Mouse (Mus musculus) testis, adult 2 months (tissue): ENCODE data around the gene Gm20390. TPM values are rescaled to one million over a fixed set of nuclear protein-coding genes. Genes with fewer than 3 reads are reported as not detected.
"Not testable (repeated sequence)": the region's sequence is repeated elsewhere in the genome, so short reads cannot be mapped to it uniquely, and the experiment has no call there.

Source experiments
- H3K27ac ChIP-seq: fragments of 200-500 bp; 2 replicates; pipeline ENCODE4 v1.5.1; 2012; ENCODE audit warnings: low read depth, low read length; ENCODE audit not compliant: control insufficient read depth, insufficient read depth
- H3K27me3 ChIP-seq: fragments of 200-500 bp; 2 replicates; pipeline ENCODE4 v1.6.1; 2012; ENCODE audit warnings: mild to moderate bottlenecking, low read length, moderate library complexity; ENCODE audit not compliant: control insufficient read depth, insufficient read depth
- H3K36me3 ChIP-seq: fragments of 200-500 bp; 2 replicates; pipeline ENCODE4 v1.6.1; 2012; ENCODE audit warnings: mild to moderate bottlenecking, low read length; ENCODE audit not compliant: control insufficient read depth, insufficient read depth
- H3K4me1 ChIP-seq: fragments of 200-500 bp; 2 replicates; pipeline ENCODE4 v1.6.1; 2012; ENCODE audit warnings: low read length; ENCODE audit not compliant: control insufficient read depth, insufficient read depth
- H3K4me3 ChIP-seq: fragments of 200-500 bp; 2 replicates; pipeline ENCODE4 v1.5.1; 2012; ENCODE audit warnings: low read depth, mild to moderate bottlenecking, low read length, moderate library complexity, mixed read lengths; ENCODE audit not compliant: control insufficient read depth
- CTCF ChIP-seq: fragments of 200-500 bp; IDR thresholded peaks from 2 replicates; pipeline ENCODE4 v1.5.1; 2012; ENCODE audit warnings: low read depth, mild to moderate bottlenecking, inconsistent platforms, low read length, moderate library complexity; ENCODE audit not compliant: control insufficient read depth, insufficient read depth, insufficient replicate concordance
- POLR2A ChIP-seq: fragments of 200-500 bp; IDR thresholded peaks from 2 replicates; pipeline ENCODE4 v1.6.1; 2012; ENCODE audit warnings: low read depth, mild to moderate bottlenecking, inconsistent platforms, low read length, moderate library complexity; ENCODE audit not compliant: control insufficient read depth
- polyA plus RNA-seq: library from polyadenylated mRNA; depleted of rRNA; stranded (reverse); fragments of >200 nt; gene quantifications from 2 replicates; pipeline ENCODE4 v1.2.3, GENCODE M21; 2012

Gene Gm20390
- polyA plus RNA-seq, 1 experiment = 17.1 TPM

DNA sequence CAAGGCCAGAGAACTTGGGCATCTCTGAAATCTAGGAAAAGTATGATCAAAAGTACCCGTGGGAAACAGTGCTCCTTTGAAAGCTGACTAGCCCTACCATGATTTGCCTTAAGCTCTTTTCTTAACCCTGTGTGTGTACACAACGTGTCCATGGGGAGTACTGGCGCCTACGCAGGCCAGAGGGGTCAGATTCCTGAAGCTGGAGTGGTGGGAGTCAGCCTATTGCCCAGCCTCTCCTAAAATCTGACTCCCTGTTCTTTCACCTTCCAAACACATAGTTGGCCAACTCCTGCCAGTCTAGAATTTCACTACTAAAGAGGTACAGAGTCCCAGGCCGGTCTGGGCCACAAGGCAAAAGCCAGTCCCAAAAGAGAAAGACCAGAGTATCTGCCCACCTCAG is 15.7 kb downstream of the Gm20390 start:
- Histone ChIP-seq H3K4me3 (no peak overlapping the region), H3K4me1 (peaks cover 16% of the 10 kb centered on the region), H3K27ac (no peak overlapping the region), H3K36me3 (no peaks in the 10 kb centered on the region), H3K27me3 (no peaks in the 10 kb centered on the region)
- TF ChIP-seq POLR2A = no peak
- TF ChIP-seq CTCF = no peak

DNA sequence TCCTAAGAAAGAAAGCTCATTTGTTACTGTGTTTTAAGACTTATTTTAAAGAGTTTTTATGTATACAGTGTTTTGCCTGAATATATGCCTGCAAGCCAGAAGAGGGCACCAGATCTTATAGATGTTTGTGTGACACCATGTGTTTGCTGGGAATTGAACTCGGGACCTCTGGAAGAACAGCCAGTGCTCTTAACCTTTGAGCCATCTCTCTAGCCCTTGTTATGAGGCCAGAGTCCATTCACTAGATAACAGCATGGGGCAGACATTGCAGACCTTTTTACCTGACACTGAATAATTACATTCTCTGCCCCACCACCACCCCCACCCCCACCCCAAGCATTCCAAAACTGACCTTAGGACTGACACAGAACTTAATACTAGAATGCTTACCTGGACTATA is 18.0 kb downstream of the Gm20390 start:
- Histone ChIP-seq H3K4me1 (peaks cover 4% of the 10 kb centered on the region), H3K27me3 (no peaks in the 10 kb centered on the region), H3K4me3 (no peak overlapping the region), H3K36me3 (no peaks in the 10 kb centered on the region), H3K27ac (no peak overlapping the region)
- no peak for TF ChIP-seq CTCF
- TF ChIP-seq POLR2A = no peak

- no peak overlapping the region for H3K4me3 ChIP-seq
- H3K4me1 ChIP-seq = no peaks in the 10 kb centered on the region
- no peak overlapping the region for H3K27ac ChIP-seq
- no peaks in the 10 kb centered on the region for H3K27me3 ChIP-seq
- H3K36me3 ChIP-seq = no peaks in the 10 kb centered on the region
- TF ChIP-seq POLR2A (no peak), CTCF (no peak)
Measured at GRCm38 (mm10) chr11:93948887-93949567, 19.1 kb downstream of the Gm20390 start.

GRCm38 (mm10) chr11:93944986-93945385 is 23.1 kb downstream of the Gm20390 start:
- TF ChIP-seq CTCF = no peak
- no peak for TF ChIP-seq POLR2A
- no peaks in the 10 kb centered on the region; the same call in none of the 2 replicates for H3K36me3 ChIP-seq
- no peaks in the 10 kb centered on the region for H3K27me3 ChIP-seq
- no peak overlapping the region for H3K27ac ChIP-seq
- no peak overlapping the region for H3K4me3 ChIP-seq
- no peaks in the 10 kb centered on the region for H3K4me1 ChIP-seq

- no peaks in the 10 kb centered on the region for H3K4me1 ChIP-seq
- H3K27ac ChIP-seq = no peak overlapping the region
- TF ChIP-seq CTCF (no peak), POLR2A (no peak)
- H3K4me3 ChIP-seq = no peak overlapping the region
- H3K36me3 ChIP-seq = peaks cover 1% of the 10 kb centered on the region
- no peaks in the 10 kb centered on the region for H3K27me3 ChIP-seq
Measured at GRCm38 (mm10) chr11:93940906-93941305, 27.2 kb downstream of the Gm20390 start.

DNA sequence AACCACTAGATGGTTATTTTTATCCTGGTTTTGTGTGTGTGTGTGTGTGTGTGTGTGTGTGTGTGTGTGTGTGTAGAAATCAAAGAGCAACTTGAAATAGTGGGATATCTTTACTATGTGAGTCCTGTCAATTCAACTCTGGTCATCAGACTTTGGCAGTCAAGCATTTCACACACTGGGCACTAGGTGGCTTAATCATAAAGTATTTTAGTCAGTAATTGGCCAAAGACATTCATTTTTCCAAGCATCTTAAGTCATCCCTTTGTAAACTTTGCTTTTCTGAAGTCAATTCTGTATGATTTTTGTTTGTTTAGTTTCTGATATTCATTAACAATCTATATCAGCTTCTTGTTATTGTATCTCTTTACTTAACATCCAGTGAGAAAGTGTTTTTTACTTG is 39.0 kb downstream of the Gm20390 start:
- no peak overlapping the region for H3K27ac ChIP-seq
- no peak overlapping the region for H3K4me3 ChIP-seq
- H3K27me3 ChIP-seq = no peaks in the 10 kb centered on the region
- peaks cover 1% of the 10 kb centered on the region for H3K36me3 ChIP-seq
- H3K4me1 ChIP-seq = no peaks in the 10 kb centered on the region
- TF ChIP-seq POLR2A = no peak
- no peak for TF ChIP-seq CTCF

DNA sequence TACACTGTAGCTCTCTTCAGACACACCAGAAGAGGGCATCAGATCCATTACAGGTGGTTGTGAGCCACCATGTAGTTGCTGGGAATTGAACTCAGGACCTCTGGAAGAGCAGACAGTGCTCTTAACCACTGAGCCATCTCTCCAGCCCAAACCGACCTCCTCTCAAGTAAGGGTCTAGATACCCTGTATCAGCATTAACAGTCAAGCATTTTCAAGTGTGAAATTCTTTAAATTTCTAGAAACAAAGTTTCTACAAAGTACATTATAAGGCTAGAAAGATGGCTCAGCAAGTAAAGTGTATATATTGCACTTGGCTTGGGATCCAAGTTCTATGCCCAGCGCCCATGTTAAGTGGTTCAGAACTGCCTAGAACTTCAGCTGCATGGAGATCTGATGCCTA is 53.1 kb downstream of the Gm20390 start:
- not testable (repeated sequence) for H3K36me3 ChIP-seq, H3K27me3 ChIP-seq, H3K4me3 ChIP-seq

DNA sequence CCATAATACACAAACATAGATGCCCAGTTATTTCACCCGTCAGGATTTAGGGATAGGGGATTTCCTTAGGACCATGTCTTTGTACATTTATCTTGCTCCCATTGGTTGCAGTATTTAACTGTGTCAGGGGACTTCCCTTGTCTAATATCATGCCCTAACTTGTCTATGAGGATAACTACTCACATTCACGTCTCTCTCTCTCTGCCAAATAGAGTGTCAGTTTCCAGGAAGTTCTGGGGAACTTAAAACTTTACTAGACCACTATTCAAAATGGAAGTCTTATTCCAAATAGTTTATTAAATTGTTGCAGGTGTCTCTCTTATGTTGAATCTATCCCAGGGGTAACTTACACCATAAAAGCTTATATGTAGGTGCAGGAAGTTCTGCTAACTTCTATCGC is 56.5 kb downstream of the Gm20390 start:
- H3K27ac ChIP-seq = no peak overlapping the region
- H3K36me3 ChIP-seq = no peaks in the 10 kb centered on the region; the same call in 1 of the 2 replicates
- TF ChIP-seq CTCF (no peak), POLR2A (no peak)
- no peaks in the 10 kb centered on the region for H3K4me1 ChIP-seq
- H3K27me3 ChIP-seq = no peaks in the 10 kb centered on the region
- H3K4me3 ChIP-seq = no peak overlapping the region; the same call in 1 of the 2 replicates

More for the DNA sequence above, 53.1 kb downstream of the Gm20390 start:
- not testable (repeated sequence) for H3K4me1 ChIP-seq, H3K27ac ChIP-seq
